Mouse (Mus musculus) lung, postnatal 0 days (tissue): ENCODE measurements around the gene Sspo.

Source experiments
- CTCF ChIP-seq: IDR thresholded peaks from 2 replicates; pipeline ENCODE4 v1.5.1; 2016; ENCODE audit warnings: antibody characterized with exemption, mild to moderate bottlenecking
- EP300 ChIP-seq: IDR thresholded peaks from 2 replicates; pipeline ENCODE4 v1.6.1; 2016; ENCODE audit warnings: antibody characterized with exemption, mild to moderate bottlenecking, control low read depth

- TF ChIP-seq EP300: no peak
- TF ChIP-seq CTCF: no peak
Measured at GRCm38 (mm10) chr6:48546858-48547257, 98.8 kb downstream of the Sspo start.
